Mouse (Mus musculus) neural tube, embryonic 11.5 days (tissue): ENCODE data around the gene Spaca7. TPM values are rescaled to one million over a fixed set of nuclear protein-coding genes. Genes with fewer than 3 reads are reported as not detected.

Experiments used
- ATAC-seq: fragments of 200-750 bp; cut with Nextera tagmentation; 2 replicates; pipeline ENCODE4 v1.8.0; 2017; ENCODE audit warnings: moderate number of reproducible peaks, mild to moderate bottlenecking, moderate TSS enrichment, moderate library complexity; ENCODE audit not compliant: insufficient read depth, low FRiP score, low TSS enrichment
- DNase-seq: peaks from one replicate; pipeline ENCODE4 v3.0.0-alpha.2; 2015; ENCODE audit warnings: low spot score
- H3K27ac ChIP-seq: fragments of 300-500 bp; sonication (generic); 2 replicates; pipeline ENCODE4 v1.5.1; 2014; ENCODE audit warnings: low read depth, mild to moderate bottlenecking, low read length
- H3K27me3 ChIP-seq: fragments of 300-500 bp; sonication (generic); 2 replicates; pipeline ENCODE4 v1.6.1; 2014; ENCODE audit warnings: mild to moderate bottlenecking, low read length, mixed read lengths; ENCODE audit not compliant: control insufficient read depth, insufficient read depth
- H3K36me3 ChIP-seq: fragments of 300-500 bp; sonication (generic); 2 replicates; pipeline ENCODE4 v1.6.1; 2014; ENCODE audit warnings: mild to moderate bottlenecking, low read length, moderate library complexity, mixed read lengths; ENCODE audit not compliant: control insufficient read depth, insufficient read depth
- H3K4me1 ChIP-seq: fragments of 300-500 bp; sonication (generic); 2 replicates; pipeline ENCODE4 v1.6.1; 2014; ENCODE audit warnings: low read length, mixed read lengths; ENCODE audit not compliant: control insufficient read depth, insufficient read depth
- H3K4me2 ChIP-seq: fragments of 300-500 bp; sonication (generic); 2 replicates; pipeline ENCODE4 v1.6.1; 2014; ENCODE audit warnings: low read depth, mild to moderate bottlenecking, moderate library complexity
- H3K4me3 ChIP-seq: fragments of 300-500 bp; sonication (generic); 2 replicates; pipeline ENCODE4 v1.5.1; 2014; ENCODE audit warnings: low read depth, low read length
- H3K9ac ChIP-seq: fragments of 300-500 bp; sonication (generic); 2 replicates; pipeline ENCODE4 v1.6.1; 2014; ENCODE audit warnings: mild to moderate bottlenecking, low read length
- H3K9me3 ChIP-seq: fragments of 300-500 bp; sonication (generic); 2 replicates; pipeline ENCODE4 v1.6.1; 2016; ENCODE audit warnings: low read length; ENCODE audit not compliant: control insufficient read depth
- WGBS: fragments of 180-500 bp; shearing (Covaris S2); extraction: QIAGEN DNeasy Blood & Tissue Kit; methylation state at CpG from one replicate; pipeline ENCODE4 v1.1.7; 2014; 5-methylcytosine and 5-hydroxymethylcytosine counted together
- polyA plus RNA-seq: library from polyadenylated mRNA; unstranded; fragments of >200 nt; fragmentation: Nextera tagmentation; extraction: Ambion mirVana; gene quantifications from 2 replicates; pipeline ENCODE4 v1.2.1, GENCODE M21; 2014

Spaca7 gene
- polyA plus RNA-seq, 1 experiment from 2014 or later = not detected

DNA sequence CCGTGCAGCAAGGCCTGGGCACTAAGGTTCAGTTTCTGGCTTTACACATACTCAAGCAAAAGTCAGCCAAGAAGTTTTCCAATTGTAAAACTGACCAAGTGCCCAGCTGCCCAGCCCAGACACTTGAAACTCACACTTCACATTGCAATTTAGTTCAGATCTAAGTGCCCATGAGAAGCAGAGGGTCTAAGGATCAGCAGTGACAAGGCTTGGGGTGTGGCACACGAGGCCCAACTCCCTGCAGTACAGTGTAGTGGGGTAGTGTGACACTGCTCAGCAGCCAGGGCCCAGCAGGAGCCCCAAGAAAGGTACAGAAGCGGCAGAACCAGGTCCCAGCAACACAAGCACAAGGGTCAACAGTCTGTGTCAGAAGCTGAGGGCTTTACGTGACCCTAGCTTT, 76.1 kb downstream of the Spaca7 start:
- Histone ChIP-seq H3K36me3 (peaks cover 5% of the 10 kb centered on the region), H3K27ac (no peak overlapping the region), H3K4me1 (peaks cover 3% of the 10 kb centered on the region; the same call in 1 of the 2 replicates), H3K4me3 (no peak overlapping the region), H3K9ac (no peak overlapping the region), H3K27me3 (no peaks in the 10 kb centered on the region), H3K9me3 (no peaks in the 10 kb centered on the region), H3K4me2 (no peak overlapping the region)
- DNase-seq (no peak), ATAC-seq (no peak)
- WGBS = 82% methylated on average over 4 of the region's 4 CpGs

Other genes with a start within 250 kb of the Spaca7 start
- 1.9 and 2.2 TPM in 2 replicates for gene Sox1, start 177.7 kb upstream of the Spaca7 start, polyA plus RNA-seq
- gene Tubgcp3, start 99.2 kb downstream of the Spaca7 start, polyA plus RNA-seq = 59.4 and 61.8 TPM in 2 replicates
- 12.4 and 13.0 TPM in 2 replicates for gene Atp11a, start 184.0 kb downstream of the Spaca7 start, polyA plus RNA-seq